Mouse (Mus musculus): ENCODE measurements around the gene Chac1. TPM values are rescaled to one million over a fixed set of nuclear protein-coding genes. Genes with fewer than 3 reads are reported as not detected.

Gene Chac1
- polyA plus RNA-seq, 1 experiment from 2014 or later = 2.1 TPM

DNA sequence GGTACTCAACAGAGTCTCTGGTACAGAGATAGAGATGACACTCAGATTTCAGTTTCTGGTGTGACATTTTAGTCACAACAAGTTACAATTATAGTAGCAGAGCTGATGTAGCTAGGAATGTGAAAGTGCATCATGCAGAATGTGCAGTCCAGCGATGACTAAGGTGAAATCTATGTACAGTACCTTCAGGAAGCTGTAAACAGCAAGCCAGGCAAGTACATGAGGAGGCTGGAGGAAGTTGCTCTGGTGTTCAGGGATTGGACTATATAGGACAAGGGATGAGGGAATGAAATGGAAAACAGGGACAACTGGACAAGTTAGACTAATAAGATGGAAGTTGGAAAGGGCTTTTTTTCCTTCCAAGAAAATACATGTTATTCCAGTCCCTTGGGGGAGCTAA lies 37.2 kb downstream of the Chac1 start:
- WGBS = 86% methylated on average over 1 of the region's 1 CpGs
- H3K9ac ChIP-seq = no peak overlapping the region
- no peak overlapping the region for H3K27ac ChIP-seq (replicated peaks)
- H3K4me1 ChIP-seq = no peaks in the 10 kb centered on the region
- no peaks in the 10 kb centered on the region for H3K27me3 ChIP-seq
- ATAC-seq (ENCODE audit: insufficient number of reproducible peaks, low FRiP score, low TSS enrichment, low read depth) = no peak
- no peak overlapping the region for H3K4me2 ChIP-seq (replicated peaks)
- H3K9me3 ChIP-seq (replicated peaks) = no peaks in the 10 kb centered on the region
- H3K4me3 ChIP-seq (replicated peaks) = no peak overlapping the region
- H3K36me3 ChIP-seq = peaks cover 34% of the 10 kb centered on the region

DNA sequence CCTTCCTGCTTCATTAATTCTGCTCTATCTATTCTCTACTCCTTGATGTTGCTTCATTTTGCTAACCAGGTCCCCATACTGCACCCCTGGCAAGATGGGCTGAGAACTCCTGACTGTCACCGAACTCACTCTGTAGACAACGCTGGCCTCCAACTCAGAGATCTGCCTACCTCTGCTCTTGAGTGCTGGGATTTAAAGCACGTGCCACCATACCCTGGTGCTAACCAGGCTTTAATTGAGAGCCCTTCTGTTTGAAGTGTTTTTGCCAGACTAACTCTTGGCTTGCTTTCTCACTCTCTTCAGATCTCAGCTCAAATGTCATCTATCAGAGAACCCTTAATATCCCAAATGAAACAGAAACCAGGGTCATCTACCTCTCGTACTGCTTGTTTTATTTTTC lies 39.0 kb downstream of the Chac1 start:
- ATAC-seq (ENCODE audit: insufficient number of reproducible peaks, low FRiP score, low TSS enrichment, low read depth) = no peak
- WGBS = 94% methylated on average over 4 of the region's 4 CpGs
- Histone ChIP-seq H3K27me3 (no peaks in the 10 kb centered on the region), H3K9ac (no peak overlapping the region), H3K27ac (replicated peaks) (no peak overlapping the region), H3K36me3 (peaks cover 34% of the 10 kb centered on the region), H3K9me3 (replicated peaks) (no peaks in the 10 kb centered on the region), H3K4me3 (replicated peaks) (no peak overlapping the region), H3K4me1 (no peaks in the 10 kb centered on the region), H3K4me2 (replicated peaks) (no peak overlapping the region)

DNA sequence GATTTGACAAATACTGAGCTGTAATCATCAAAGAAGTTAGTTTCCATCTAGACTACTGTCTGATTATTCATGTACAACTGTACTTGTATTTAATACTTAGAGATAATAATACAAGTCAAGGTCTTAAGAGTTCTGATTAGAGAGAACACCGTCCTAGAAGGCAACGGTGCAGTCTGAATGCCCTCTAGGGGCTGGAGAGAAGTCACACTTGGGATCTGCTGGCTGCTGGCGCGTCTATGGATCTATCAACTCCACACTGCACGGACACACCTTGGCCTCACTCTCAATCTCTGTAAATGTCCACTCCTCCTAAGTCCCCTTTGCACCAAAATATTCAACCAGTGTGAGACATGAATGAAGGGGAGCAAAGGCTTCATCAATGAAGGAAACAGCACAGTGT lies 47.2 kb downstream of the Chac1 start:
- WGBS = 91% methylated on average over 5 of the region's 5 CpGs
- H3K36me3 ChIP-seq = peaks cover 40% of the 10 kb centered on the region
- no peak overlapping the region for H3K4me2 ChIP-seq (replicated peaks)
- no peak overlapping the region for H3K27ac ChIP-seq (replicated peaks)
- H3K9me3 ChIP-seq (replicated peaks) = no peaks in the 10 kb centered on the region
- no peaks in the 10 kb centered on the region for H3K27me3 ChIP-seq
- no peak for ATAC-seq (ENCODE audit: insufficient number of reproducible peaks, low FRiP score, low TSS enrichment, low read depth)
- H3K9ac ChIP-seq = no peak overlapping the region
- H3K4me1 ChIP-seq = no peaks in the 10 kb centered on the region
- H3K4me3 ChIP-seq (replicated peaks) = no peak overlapping the region

DNA sequence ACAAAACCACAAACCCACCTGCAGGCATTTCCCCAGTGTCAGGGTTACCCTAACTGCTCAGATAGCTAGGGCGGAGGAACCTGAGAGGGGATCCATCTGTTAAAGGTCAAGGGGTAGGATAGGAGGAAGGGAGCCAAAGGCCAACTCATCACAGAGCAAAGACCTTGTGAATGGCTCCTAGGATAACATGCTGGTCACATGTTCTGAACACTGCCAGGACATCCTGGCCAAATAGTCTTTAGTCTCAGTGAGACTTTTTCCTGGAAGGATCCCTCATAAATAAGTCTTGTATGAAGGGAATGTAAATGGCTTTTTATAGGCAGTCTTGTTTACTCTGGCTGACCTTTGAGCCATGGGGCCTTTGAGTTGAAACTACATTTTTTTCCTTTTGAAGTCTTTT lies 47.6 kb downstream of the Chac1 start:
- no peak overlapping the region for H3K9ac ChIP-seq
- 93% methylated on average over 1 of the region's 1 CpGs for WGBS
- no peaks in the 10 kb centered on the region for H3K9me3 ChIP-seq (replicated peaks)
- no peaks in the 10 kb centered on the region for H3K27me3 ChIP-seq
- H3K4me2 ChIP-seq (replicated peaks) = no peak overlapping the region
- no peak for ATAC-seq (ENCODE audit: insufficient number of reproducible peaks, low FRiP score, low TSS enrichment, low read depth)
- peaks cover 38% of the 10 kb centered on the region for H3K36me3 ChIP-seq
- H3K27ac ChIP-seq (replicated peaks) = no peak overlapping the region
- no peaks in the 10 kb centered on the region for H3K4me1 ChIP-seq
- H3K4me3 ChIP-seq (replicated peaks) = no peak overlapping the region

DNA sequence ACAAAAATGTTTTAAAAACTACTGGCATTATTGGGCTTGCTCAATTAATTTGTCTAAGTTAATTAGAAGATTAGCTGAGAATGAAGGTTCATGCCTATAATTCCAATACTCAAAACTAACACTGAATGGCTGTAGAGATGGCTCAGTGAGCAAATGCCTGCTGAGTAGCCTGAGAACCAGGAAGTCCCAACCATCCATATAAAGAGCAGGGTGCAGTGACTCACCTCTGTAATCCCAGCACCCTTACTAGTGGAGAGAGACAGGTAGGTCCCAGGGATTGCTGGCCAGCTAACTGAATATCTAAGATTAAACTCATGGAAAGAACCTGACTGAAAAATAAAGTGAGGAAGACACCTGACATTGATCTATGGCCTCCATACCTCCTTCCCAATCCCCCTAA lies 48.3 kb downstream of the Chac1 start:
- H3K9ac ChIP-seq = no peak overlapping the region
- no peaks in the 10 kb centered on the region for H3K4me1 ChIP-seq
- no peaks in the 10 kb centered on the region for H3K9me3 ChIP-seq (replicated peaks)
- no peak overlapping the region for H3K4me3 ChIP-seq (replicated peaks)
- no peaks in the 10 kb centered on the region for H3K27me3 ChIP-seq
- no peak overlapping the region for H3K27ac ChIP-seq (replicated peaks)
- H3K36me3 ChIP-seq = peaks cover 38% of the 10 kb centered on the region
- no peak for ATAC-seq (ENCODE audit: insufficient number of reproducible peaks, low FRiP score, low TSS enrichment, low read depth)
- no peak overlapping the region for H3K4me2 ChIP-seq (replicated peaks)

Other genes with a start within 250 kb of the Chac1 start
- 36.3 and 37.2 TPM in 2 replicates for gene Rad51, start 238.4 kb upstream of the Chac1 start, polyA plus RNA-seq (2015; fragmentation: Nextera tagmentation; extraction: Ambion mirVana)
- 40.2 and 41.0 TPM in 2 replicates for gene Rmdn3, start 194.2 kb upstream of the Chac1 start, polyA plus RNA-seq (2015; fragmentation: Nextera tagmentation; extraction: Ambion mirVana)
- 10.6 and 15.0 TPM in 2 replicates for gene Gchfr, start 183.5 kb upstream of the Chac1 start, polyA plus RNA-seq (2015; fragmentation: Nextera tagmentation; extraction: Ambion mirVana)
- gene Gm14137, start 176.7 kb upstream of the Chac1 start, polyA plus RNA-seq (2015; fragmentation: Nextera tagmentation; extraction: Ambion mirVana) = 5.0 and 5.4 TPM in 2 replicates
- 54.1 and 61.4 TPM in 2 replicates for gene Zfyve19, start 142.6 kb upstream of the Chac1 start, polyA plus RNA-seq (2015; fragmentation: Nextera tagmentation; extraction: Ambion mirVana)
- gene Dnajc17, start 142.4 kb upstream of the Chac1 start, polyA plus RNA-seq (2015; fragmentation: Nextera tagmentation; extraction: Ambion mirVana) = 19.0 and 21.7 TPM in 2 replicates
- gene Ppp1r14d, start 121.3 kb upstream of the Chac1 start, polyA plus RNA-seq (2015; fragmentation: Nextera tagmentation; extraction: Ambion mirVana) = 0.36 and 0.37 TPM in 2 replicates
- 29.8 and 33.0 TPM in 2 replicates for gene Spint1, start 113.9 kb upstream of the Chac1 start, polyA plus RNA-seq (2015; fragmentation: Nextera tagmentation; extraction: Ambion mirVana)
- 37.1 and 37.9 TPM in 2 replicates for gene Rhov, start 80.0 kb upstream of the Chac1 start, polyA plus RNA-seq (2015; fragmentation: Nextera tagmentation; extraction: Ambion mirVana)
- gene Vps18, start 62.5 kb upstream of the Chac1 start, polyA plus RNA-seq (2015; fragmentation: Nextera tagmentation; extraction: Ambion mirVana) = 18.8 and 19.6 TPM in 2 replicates
- 5.7 and 5.8 TPM in 2 replicates for gene Dll4, start 25.4 kb upstream of the Chac1 start, polyA plus RNA-seq (2015; fragmentation: Nextera tagmentation; extraction: Ambion mirVana)
- gene Ino80, start 126.5 kb downstream of the Chac1 start, polyA plus RNA-seq (2015; fragmentation: Nextera tagmentation; extraction: Ambion mirVana) = 4.1 and 4.2 TPM in 2 replicates
- 0.29 and 0.43 TPM in 2 replicates for gene Exd1, start 196.4 kb downstream of the Chac1 start, polyA plus RNA-seq (2015; fragmentation: Nextera tagmentation; extraction: Ambion mirVana)
- 69.3 and 70.3 TPM in 2 replicates for gene Chp1, start 196.5 kb downstream of the Chac1 start, polyA plus RNA-seq (2015; fragmentation: Nextera tagmentation; extraction: Ambion mirVana)

All from embryonic facial prominence, embryonic 15.5 days (tissue).